Mouse (Mus musculus) stomach, embryonic 16.5 days (tissue): Measurements from ENCODE around the gene Rras2. TPM values are rescaled to one million over a fixed set of nuclear protein-coding genes. Genes with fewer than 3 reads are reported as not detected.

Experiments used
- ATAC-seq: fragments of 200-750 bp; cut with Nextera tagmentation; 2 replicates; pipeline ENCODE4 v1.8.0; 2017; ENCODE audit warnings: moderate number of reproducible peaks, moderate TSS enrichment; ENCODE audit not compliant: insufficient read depth, low FRiP score
- H3K27ac ChIP-seq: fragments of 300-500 bp; sonication (generic); 2 replicates; pipeline ENCODE4 v1.5.1; 2014; ENCODE audit warnings: low read length
- H3K27me3 ChIP-seq: fragments of 300-500 bp; sonication (generic); 2 replicates; pipeline ENCODE4 v1.6.1; 2014; ENCODE audit warnings: low read length, control low read depth, mixed read lengths; ENCODE audit not compliant: control insufficient read depth, insufficient read depth
- H3K36me3 ChIP-seq: fragments of 300-500 bp; sonication (generic); 2 replicates; pipeline ENCODE4 v1.6.1; 2014; ENCODE audit warnings: low read length; ENCODE audit not compliant: control insufficient read depth, insufficient read depth
- H3K4me1 ChIP-seq: fragments of 300-500 bp; sonication (generic); 2 replicates; pipeline ENCODE4 v1.6.1; 2014; ENCODE audit warnings: low read length, control low read depth, mixed read lengths; ENCODE audit not compliant: control insufficient read depth, insufficient read depth
- H3K4me2 ChIP-seq: fragments of 300-500 bp; sonication (generic); 2 replicates; pipeline ENCODE4 v1.6.1; 2014; ENCODE audit warnings: low read depth, low read length, mixed read lengths
- H3K4me3 ChIP-seq: fragments of 300-500 bp; sonication (generic); replicated peaks from 2 replicates; pipeline ENCODE4 v1.5.1; 2014; ENCODE audit warnings: mild to moderate bottlenecking, low read length
- H3K9ac ChIP-seq: fragments of 300-500 bp; sonication (generic); 2 replicates; pipeline ENCODE4 v1.6.1; 2014; ENCODE audit warnings: low read length
- H3K9me3 ChIP-seq: fragments of 300-500 bp; sonication (generic); replicated peaks from 2 replicates; pipeline ENCODE4 v1.6.1; 2016; ENCODE audit warnings: low read length, control low read depth; ENCODE audit not compliant: control insufficient read depth
- WGBS: fragments of 180-500 bp; shearing (Covaris S2); extraction: QIAGEN DNeasy Blood & Tissue Kit; methylation state at CpG from one replicate; pipeline ENCODE4 v1.1.7; 2014; 5-methylcytosine and 5-hydroxymethylcytosine counted together
- polyA plus RNA-seq: library from polyadenylated mRNA; unstranded; fragments of >200 nt; fragmentation: Nextera tagmentation; extraction: Ambion mirVana; gene quantifications from 2 replicates; pipeline ENCODE4 v1.2.1, GENCODE M21; 2015

Rras2 gene
- polyA plus RNA-seq, 1 experiment from 2014 or later: 22.9 TPM

- Histone ChIP-seq H3K9me3 (no peaks in the 10 kb centered on the region), H3K27me3 (no peaks in the 10 kb centered on the region), H3K36me3 (no peaks in the 10 kb centered on the region), H3K4me3 (no peak overlapping the region), H3K9ac (no peak overlapping the region), H3K4me2 (no peak overlapping the region), H3K27ac (no peak overlapping the region), H3K4me1 (peaks cover 23% of the 10 kb centered on the region)
- no peak for ATAC-seq
- WGBS: 85% methylated on average over 2 of the region's 2 CpGs
Measured at GRCm38 (mm10) chr7:114083088-114083487, 34.5 kb downstream of the Rras2 start.

- ATAC-seq: no peak
- H3K9ac ChIP-seq: no peak overlapping the region
- H3K4me3 ChIP-seq: no peak overlapping the region
- H3K27ac ChIP-seq: no peak overlapping the region
- no peaks in the 10 kb centered on the region for H3K9me3 ChIP-seq
- WGBS: 72% methylated on average over 21 of the region's 21 CpGs
- H3K36me3 ChIP-seq: no peaks in the 10 kb centered on the region
- no peak overlapping the region for H3K4me2 ChIP-seq
- peaks cover 13% of the 10 kb centered on the region for H3K4me1 ChIP-seq
- no peaks in the 10 kb centered on the region for H3K27me3 ChIP-seq
Measured at GRCm38 (mm10) chr7:114081633-114082420, 35.8 kb downstream of the Rras2 start.

GRCm38 (mm10) chr7:114080250-114080649 is 37.3 kb downstream of the Rras2 start:
- WGBS: 86% methylated on average over 5 of the region's 5 CpGs
- 0 out of 2 replicates have a peak, but pooled peaks cover 5% of the 10 kb centered on the region for H3K4me1 ChIP-seq
- H3K9ac ChIP-seq: no peak overlapping the region
- H3K9me3 ChIP-seq: no peaks in the 10 kb centered on the region
- no peaks in the 10 kb centered on the region for H3K36me3 ChIP-seq
- ATAC-seq: no peak
- no peaks in the 10 kb centered on the region for H3K27me3 ChIP-seq
- H3K4me3 ChIP-seq: no peak overlapping the region
- H3K27ac ChIP-seq: no peak overlapping the region
- no peak overlapping the region for H3K4me2 ChIP-seq

- Histone ChIP-seq H3K4me1 (0 out of 2 replicates have a peak, but pooled peaks cover 5% of the 10 kb centered on the region), H3K9ac (no peak overlapping the region), H3K4me2 (no peak overlapping the region), H3K4me3 (no peak overlapping the region), H3K36me3 (no peaks in the 10 kb centered on the region), H3K27ac (no peak overlapping the region), H3K9me3 (no peaks in the 10 kb centered on the region), H3K27me3 (no peaks in the 10 kb centered on the region)
- WGBS: 93% methylated on average over 4 of the region's 4 CpGs
- no peak for ATAC-seq
Measured at GRCm38 (mm10) chr7:114079343-114079742, 38.2 kb downstream of the Rras2 start.

- ATAC-seq: no peak
- Histone ChIP-seq H3K4me2 (no peak overlapping the region), H3K27ac (no peak overlapping the region), H3K9me3 (no peaks in the 10 kb centered on the region), H3K36me3 (no peaks in the 10 kb centered on the region), H3K4me3 (no peak overlapping the region), H3K27me3 (no peaks in the 10 kb centered on the region), H3K9ac (no peak overlapping the region), H3K4me1 (peaks cover 12% of the 10 kb centered on the region)
- 77% methylated on average over 2 of the region's 2 CpGs for WGBS
Measured at GRCm38 (mm10) chr7:114074595-114074994, 43.0 kb downstream of the Rras2 start.

- 70% methylated on average over 7 of the region's 7 CpGs for WGBS
- H3K27ac ChIP-seq: no peak overlapping the region
Measured at GRCm38 (mm10) chr7:114074133-114074532, 43.4 kb downstream of the Rras2 start.

GRCm38 (mm10) chr7:114071851-114072616 is 45.5 kb downstream of the Rras2 start:
- Histone ChIP-seq H3K27me3 (no peaks in the 10 kb centered on the region), H3K4me2 (peak overlapping the region; percentile 32), H3K9ac (peak overlapping the region; percentile 24), H3K36me3 (no peaks in the 10 kb centered on the region), H3K4me3 (no peak overlapping the region), H3K9me3 (no peaks in the 10 kb centered on the region), H3K4me1 (peaks cover 12% of the 10 kb centered on the region), H3K27ac (peak overlapping the region; percentile 78)
- peak; percentile 27; the same call in 1 of the 2 replicates for ATAC-seq
- 13% methylated on average over 13 of the region's 13 CpGs for WGBS

More at GRCm38 (mm10) chr7:114074133-114074532, 43.4 kb downstream of the Rras2 start:
- Histone ChIP-seq H3K27me3 (no peaks in the 10 kb centered on the region), H3K4me1 (peaks cover 12% of the 10 kb centered on the region), H3K9ac (no peak overlapping the region), H3K36me3 (no peaks in the 10 kb centered on the region), H3K4me3 (no peak overlapping the region), H3K4me2 (no peak overlapping the region), H3K9me3 (no peaks in the 10 kb centered on the region)
- no peak for ATAC-seq

- no peak overlapping the region for H3K4me2 ChIP-seq
Measured at GRCm38 (mm10) chr7:114071395-114071794, 46.2 kb downstream of the Rras2 start.

GRCm38 (mm10) chr7:114070458-114070840 is 47.1 kb downstream of the Rras2 start:
- WGBS: 81% methylated on average over 3 of the region's 3 CpGs
- Histone ChIP-seq H3K4me3 (no peak overlapping the region), H3K4me2 (no peak overlapping the region), H3K27me3 (no peaks in the 10 kb centered on the region), H3K4me1 (peaks cover 24% of the 10 kb centered on the region), H3K9me3 (no peaks in the 10 kb centered on the region), H3K9ac (no peak overlapping the region), H3K36me3 (no peaks in the 10 kb centered on the region), H3K27ac (no peak overlapping the region)
- no peak for ATAC-seq

More at GRCm38 (mm10) chr7:114071395-114071794, 46.2 kb downstream of the Rras2 start:
- peak overlapping the region; percentile 78; the same call in 1 of the 2 replicates for H3K27ac ChIP-seq
- H3K9ac ChIP-seq: no peak overlapping the region; the same call in 1 of the 2 replicates
- H3K4me1 ChIP-seq: peaks cover 15% of the 10 kb centered on the region
- no peaks in the 10 kb centered on the region for H3K9me3 ChIP-seq
- 65% methylated on average over 5 of the region's 5 CpGs for WGBS
- no peaks in the 10 kb centered on the region for H3K27me3 ChIP-seq
- ATAC-seq: no peak
- no peaks in the 10 kb centered on the region for H3K36me3 ChIP-seq
- H3K4me3 ChIP-seq: no peak overlapping the region
